9 mouse cellular contexts compared by ENCODE assay signal in genomic region chrX:137118097-137118746, GRCm38 (mm10). TPM values are rescaled to one million over a fixed set of nuclear protein-coding genes. Genes with fewer than 3 reads are reported as not detected.
DNase-seq lines count a peak whose midpoint lies in the region; ATAC-seq and TF ChIP-seq lines count a peak whose summit lies in the region.
"Had no signal": no experiment of that assay in that cellular context is flagged by ENCODE, and none has a peak within 500 bp of the region (broad histone marks: within the 10 kb centered on the region; RNA-seq: fewer than 3 reads in every experiment).

No protein-coding gene starts in this region.

- no peak overlapping the region for H3K9ac ChIP-seq in heart, embryonic 11.5 days (ENCODE audit: low read depth, low read length)
- peak overlapping the region; percentile 47 for H3K9ac ChIP-seq in ES-E14 (ENCODE audit: insufficient read depth, low read depth, low read length, poor library complexity, severe bottlenecking)
- H3K9ac ChIP-seq in embryonic facial prominence, embryonic 15.5 days = no peak overlapping the region

- H3K4me3 ChIP-seq in heart, embryonic 11.5 days (ENCODE audit: low read depth, low read length) = peak overlapping the region; percentile 2; the same call in 1 of the 2 replicates
- peak overlapping the region; percentile 48 to 72 for H3K4me3 ChIP-seq in ES-E14 (ENCODE audit: insufficient read depth in 1 of 2, low read depth in 1 of 2, low read length in 2 of 2, poor library complexity in 1 of 2, severe bottlenecking in 1 of 2)
- H3K4me3 ChIP-seq in embryonic facial prominence, embryonic 15.5 days (replicated peaks) = peak overlapping the region; percentile 22

- in situ Hi-C loops in ES-E14 (cut with MboI; ENCODE audit: low sequenced_read_pairs in 2 of 2, unreplicated experiment in 2 of 2) = no loop called here

- ATAC-seq in heart, embryonic 11.5 days (replicated peaks; ENCODE audit: insufficient number of reproducible peaks, low FRiP score, low TSS enrichment) = no peak
- ATAC-seq in embryonic facial prominence, embryonic 15.5 days (ENCODE audit: insufficient number of reproducible peaks, low FRiP score, low TSS enrichment, low read depth) = no peak

- DNase-seq in heart, adult 9 months (ENCODE audit: low spot score in 2 of 2) = no peak
- peak; percentile 61 for DNase-seq in ES-E14 (ENCODE audit: low read depth, low spot score)
- peak; percentile 38 for DNase-seq in kidney, adult 18-20 months
- peak; percentile 34 for DNase-seq in lung, postnatal 14 days
- DNase-seq in spleen, postnatal 36 days (ENCODE audit: low spot score in 2 of 2) = peak; percentile 4 to 10
- no peak for DNase-seq in urinary bladder, adult 18-20 months (ENCODE audit: low spot score in 2 of 2)

- no peaks in the 10 kb centered on the region for H3K4me1 ChIP-seq in heart, embryonic 11.5 days (ENCODE audit: control insufficient read depth, insufficient read depth, low read length)
- no peaks in the 10 kb centered on the region for H3K4me1 ChIP-seq in ES-E14 (ENCODE audit: control insufficient read depth in 2 of 2, insufficient read depth in 2 of 2, low read length in 2 of 2, poor library complexity in 1 of 2)
- 0 out of 2 replicates have a peak, but pooled peaks cover 9% of the 10 kb centered on the region for H3K4me1 ChIP-seq in embryonic facial prominence, embryonic 15.5 days

- WGBS in heart, embryonic 11.5 days (ENCODE audit: insufficient replicate concordance) = 17% methylated on average over 40 of the region's 40 CpGs
- WGBS in embryonic facial prominence, embryonic 15.5 days = 15% methylated on average over 40 of the region's 40 CpGs

- no peaks in the 10 kb centered on the region for H3K36me3 ChIP-seq in heart, embryonic 11.5 days (ENCODE audit: control insufficient read depth, insufficient read depth, low read length)
- no peaks in the 10 kb centered on the region for H3K36me3 ChIP-seq in ES-E14 (ENCODE audit: control insufficient read depth, insufficient read depth, low read length, poor library complexity, severe bottlenecking)
- no peaks in the 10 kb centered on the region for H3K36me3 ChIP-seq in embryonic facial prominence, embryonic 15.5 days

- H3K4me2 ChIP-seq in heart, embryonic 11.5 days = peak overlapping the region; percentile 31
- H3K4me2 ChIP-seq in embryonic facial prominence, embryonic 15.5 days (replicated peaks) = peak overlapping the region; percentile 35; the same call in 1 of the 2 replicates

- H3K9me3 ChIP-seq in heart, embryonic 11.5 days (replicated peaks; ENCODE audit: control insufficient read depth, low read length) = no peaks in the 10 kb centered on the region
- no peaks in the 10 kb centered on the region for H3K9me3 ChIP-seq in ES-E14 (ENCODE audit: control insufficient read depth, insufficient read depth, low read depth, low read length)
- no peaks in the 10 kb centered on the region for H3K9me3 ChIP-seq in embryonic facial prominence, embryonic 15.5 days (replicated peaks)

- no peak overlapping the region for H3K27ac ChIP-seq in heart, embryonic 11.5 days (ENCODE audit: low read depth, low read length)
- H3K27ac ChIP-seq in ES-E14 (ENCODE audit: insufficient read depth, low read depth, low read length, poor library complexity, severe bottlenecking) = no peak overlapping the region
- no peak overlapping the region for H3K27ac ChIP-seq in embryonic facial prominence, embryonic 15.5 days (replicated peaks)

- H3K27me3 ChIP-seq in heart, embryonic 11.5 days (ENCODE audit: control insufficient read depth, insufficient read depth, low read length) = peaks cover 66% of the 10 kb centered on the region
- H3K27me3 ChIP-seq in embryonic facial prominence, embryonic 15.5 days = peaks cover 71% of the 10 kb centered on the region

TF ChIP-seq in ES-E14, 5 proteins besides CTCF, POLR2A, EP300 and RAD21:
- TF ChIP-seq ZC3H11A (IDR thresholded peaks at IDR 0.05; ENCODE audit: borderline replicate concordance, low read depth, low read length) = no peak
- TF ChIP-seq CHD2 (IDR thresholded peaks at IDR 0.05; ENCODE audit: low read depth, low read length) = no peak
- no peak for TF ChIP-seq MAFK (IDR thresholded peaks at IDR 0.05; ENCODE audit: insufficient read depth, low read depth, low read length)
- no peak for TF ChIP-seq ZNF384 (IDR thresholded peaks at IDR 0.05; ENCODE audit: low read depth, low read length)
- 0 out of 2 replicates have a peak, but pooled peaks have one; percentile 30 for TF ChIP-seq HCFC1 (IDR thresholded peaks at IDR 0.05; ENCODE audit: borderline replicate concordance, insufficient read depth, low read length)

RNA-seq across cellular contexts. Expression of gene Esx1, which starts 3.7 kb away (rescaled TPM):
- polyA plus RNA-seq in heart, embryonic 11.5 days (2014; fragmentation: Nextera tagmentation; extraction: Ambion mirVana) = not detected in 2 replicates
- total RNA-seq in ES-E14 (2012; rRNA removed) = 0.48 and 2.3 TPM in 2 replicates
- not detected in 2 replicates for polyA plus RNA-seq in embryonic facial prominence, embryonic 15.5 days (2015; fragmentation: Nextera tagmentation; extraction: Ambion mirVana)
- total RNA-seq: liver, adult 2 months had no signal
- polyA plus RNA-seq: liver, adult 2 months had no signal

Comparison
In these comparisons a context has a peak if more than half of its experiments do, and no peak if none do; other contexts are left out.
1. H3K4me3 ChIP-seq: peak in every context shown above with its lines; median percentile 60 in ES-E14; 22 in embryonic facial prominence, embryonic 15.5 days; 2 in heart, embryonic 11.5 days.
2. DNase-seq: peak in ES-E14 (single experiment), kidney, adult 18-20 months (single experiment), lung, postnatal 14 days (single experiment) and spleen, postnatal 36 days (2 of 2); none in heart, adult 9 months (0 of 2) and urinary bladder, adult 18-20 months (0 of 2).